Mouse (Mus musculus) kidney, embryonic 15.5 days (tissue): Measurements from ENCODE around the gene Ovol3. TPM values are rescaled to one million over a fixed set of nuclear protein-coding genes. Genes with fewer than 3 reads are reported as not detected.

ENCODE experiments used
- ATAC-seq: fragments of 200-750 bp; cut with Nextera tagmentation; replicated peaks from 2 replicates; pipeline ENCODE4 v1.8.0; 2017; ENCODE audit warnings: moderate TSS enrichment; ENCODE audit not compliant: low FRiP score
- H3K27ac ChIP-seq: fragments of 300-500 bp; sonication (generic); 2 replicates; pipeline ENCODE4 v1.5.1; 2015; ENCODE audit warnings: mild to moderate bottlenecking, inconsistent platforms
- H3K27me3 ChIP-seq: fragments of 300-500 bp; sonication (generic); 2 replicates; pipeline ENCODE4 v1.6.1; 2015; ENCODE audit warnings: inconsistent platforms
- H3K36me3 ChIP-seq: fragments of 300-500 bp; sonication (generic); 2 replicates; pipeline ENCODE4 v1.6.1; 2015; ENCODE audit warnings: inconsistent platforms
- H3K4me1 ChIP-seq: fragments of 300-500 bp; sonication (generic); 2 replicates; pipeline ENCODE4 v1.6.1; 2015; ENCODE audit warnings: inconsistent platforms
- H3K4me2 ChIP-seq: fragments of 300-500 bp; sonication (generic); 2 replicates; pipeline ENCODE4 v1.6.1; 2015; ENCODE audit warnings: moderate library complexity, mild to moderate bottlenecking, inconsistent platforms
- H3K4me3 ChIP-seq: fragments of 300-500 bp; sonication (generic); replicated peaks from 2 replicates; pipeline ENCODE4 v1.5.1; 2015; ENCODE audit warnings: mild to moderate bottlenecking, inconsistent platforms
- H3K9ac ChIP-seq: fragments of 300-500 bp; sonication (generic); 2 replicates; pipeline ENCODE4 v1.6.1; 2015; ENCODE audit warnings: mild to moderate bottlenecking, inconsistent platforms
- H3K9me3 ChIP-seq: fragments of 300-500 bp; sonication (generic); replicated peaks from 2 replicates; pipeline ENCODE4 v1.6.1; 2016; ENCODE audit warnings: inconsistent platforms
- WGBS: fragments of 180-500 bp; shearing (Covaris S2); methylation state at CpG from one replicate; pipeline ENCODE4 v1.1.7; 2015; ENCODE audit warnings: mixed read lengths; 5-methylcytosine and 5-hydroxymethylcytosine counted together
- polyA plus RNA-seq: library from polyadenylated mRNA; unstranded; fragments of >200 nt; fragmentation: Nextera tagmentation; extraction: Ambion mirVana; gene quantifications from 2 replicates; pipeline ENCODE4 v1.2.1, GENCODE M21; 2015

Ovol3 gene
- polyA plus RNA-seq, 1 experiment from 2014 or later = not detected

DNA sequence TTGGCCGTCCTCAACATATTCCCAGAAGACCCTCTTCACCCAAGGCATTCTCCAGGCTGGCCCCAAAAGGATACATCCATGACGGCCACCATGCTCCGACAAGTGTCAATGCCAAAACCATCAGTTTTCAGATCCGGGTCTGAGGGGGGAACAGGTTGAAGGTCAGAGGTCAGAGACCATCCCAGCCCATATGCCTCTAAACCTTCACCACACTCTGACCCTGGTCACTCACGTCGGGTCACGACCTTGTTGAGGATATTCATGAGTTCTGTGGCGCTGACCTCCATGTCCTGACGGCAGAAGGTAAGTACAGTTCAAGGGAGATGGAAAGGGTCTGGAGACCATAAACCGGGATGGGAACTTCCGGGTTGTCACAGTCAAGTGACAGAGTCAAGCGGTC lies 43.4 kb downstream of the Ovol3 start:
- peak overlapping the region; percentile 72; the same call in 1 of the 2 replicates for H3K9ac ChIP-seq
- 85% methylated on average over 12 of the region's 12 CpGs for WGBS
- ATAC-seq = no peak
- H3K27ac ChIP-seq = no peak overlapping the region
- peak overlapping the region; percentile 84; the same call in 1 of the 2 replicates for H3K4me2 ChIP-seq
- H3K9me3 ChIP-seq = no peaks in the 10 kb centered on the region
- peaks cover 55% of the 10 kb centered on the region for H3K36me3 ChIP-seq
- H3K4me3 ChIP-seq = no peak overlapping the region
- H3K27me3 ChIP-seq = no peaks in the 10 kb centered on the region
- H3K4me1 ChIP-seq = peaks cover 35% of the 10 kb centered on the region

DNA sequence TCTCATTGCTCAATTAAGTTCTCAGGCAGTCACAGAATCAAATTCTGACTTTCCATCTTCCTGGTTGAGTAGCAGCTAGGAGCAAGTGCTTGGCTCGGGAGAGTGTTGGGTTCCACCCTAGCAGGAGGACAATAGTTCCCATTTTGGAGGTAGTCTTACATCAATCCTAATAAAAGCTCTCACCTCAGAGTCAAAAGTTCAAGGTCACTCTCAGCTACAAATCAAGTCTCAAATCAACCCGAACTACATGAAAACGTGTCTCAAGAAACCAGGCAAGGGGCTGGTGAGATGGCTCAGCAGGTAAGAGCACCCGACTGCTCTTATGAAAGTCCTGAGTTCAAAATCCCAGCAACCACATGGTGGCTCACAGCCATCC lies 46.4 kb downstream of the Ovol3 start:
- no peak for ATAC-seq
- whole genome bisulfite sequencing = 61% methylated on average over 4 of the region's 4 CpGs
- H3K36me3 ChIP-seq = peaks cover 74% of the 10 kb centered on the region

DNA sequence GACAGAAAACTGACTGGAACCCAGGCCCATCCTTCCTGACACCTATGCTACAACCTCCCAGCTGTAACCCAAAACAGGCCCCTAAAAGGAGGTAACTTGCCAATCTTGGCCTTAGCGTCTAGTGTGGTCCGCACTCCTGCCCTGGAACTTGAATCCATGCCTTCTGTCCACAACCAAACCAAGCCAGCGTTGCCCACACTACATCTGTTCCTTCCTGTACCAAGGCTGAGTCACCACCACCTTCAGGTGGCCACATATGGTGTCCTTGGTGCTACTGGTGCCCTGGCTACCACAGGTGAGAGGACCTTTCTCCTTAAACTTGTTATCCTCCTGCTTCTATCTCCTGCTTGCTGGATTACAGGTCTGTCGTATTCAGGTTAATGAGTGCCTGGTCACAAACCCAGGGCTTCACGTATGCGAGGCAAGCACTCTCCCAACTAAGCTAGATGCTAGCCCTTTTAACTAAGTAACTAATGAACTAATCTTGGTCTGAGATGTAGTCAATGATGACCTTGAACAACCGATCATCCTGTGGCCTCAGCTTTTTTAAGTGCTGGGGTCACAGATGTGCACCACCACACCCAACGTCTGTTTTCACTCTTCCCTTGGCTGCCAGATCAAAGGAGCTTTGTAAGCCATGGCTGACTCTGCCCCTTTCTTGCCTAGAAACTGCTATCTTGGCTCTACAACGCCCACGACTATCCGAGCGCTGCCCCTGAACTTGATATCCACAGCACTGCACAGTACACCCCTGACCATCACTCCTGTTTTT lies 47.0 kb downstream of the Ovol3 start:
- Histone ChIP-seq H3K9ac (no peak overlapping the region), H3K27me3 (no peaks in the 10 kb centered on the region), H3K36me3 (peaks cover 74% of the 10 kb centered on the region), H3K27ac (no peak overlapping the region), H3K4me3 (no peak overlapping the region), H3K9me3 (no peaks in the 10 kb centered on the region), H3K4me2 (no peak overlapping the region), H3K4me1 (peaks cover 24% of the 10 kb centered on the region)
- ATAC-seq = no peak
- 71% methylated on average over 12 of the region's 12 CpGs for WGBS

More for the DNA sequence above, 46.4 kb downstream of the Ovol3 start:
- no peaks in the 10 kb centered on the region for H3K9me3 ChIP-seq
- H3K9ac ChIP-seq = no peak overlapping the region
- H3K27me3 ChIP-seq = no peaks in the 10 kb centered on the region
- H3K27ac ChIP-seq = no peak overlapping the region
- H3K4me3 ChIP-seq = no peak overlapping the region
- H3K4me2 ChIP-seq = no peak overlapping the region
- peaks cover 21% of the 10 kb centered on the region for H3K4me1 ChIP-seq

- ATAC-seq = no peak
- Histone ChIP-seq H3K27me3 (no peaks in the 10 kb centered on the region), H3K27ac (no peak overlapping the region), H3K4me2 (peak overlapping the region; percentile 60), H3K4me3 (peak overlapping the region; percentile 32; the same call in 1 of the 2 replicates), H3K9ac (peak overlapping the region; percentile 39; the same call in 1 of the 2 replicates), H3K36me3 (peaks cover 45% of the 10 kb centered on the region), H3K4me1 (peaks cover 8% of the 10 kb centered on the region), H3K9me3 (no peaks in the 10 kb centered on the region)
- WGBS = 74% methylated on average over 13 of the region's 13 CpGs
Observed at GRCm38 (mm10) chr7:30184641-30185348, 50.7 kb downstream of the Ovol3 start.

DNA sequence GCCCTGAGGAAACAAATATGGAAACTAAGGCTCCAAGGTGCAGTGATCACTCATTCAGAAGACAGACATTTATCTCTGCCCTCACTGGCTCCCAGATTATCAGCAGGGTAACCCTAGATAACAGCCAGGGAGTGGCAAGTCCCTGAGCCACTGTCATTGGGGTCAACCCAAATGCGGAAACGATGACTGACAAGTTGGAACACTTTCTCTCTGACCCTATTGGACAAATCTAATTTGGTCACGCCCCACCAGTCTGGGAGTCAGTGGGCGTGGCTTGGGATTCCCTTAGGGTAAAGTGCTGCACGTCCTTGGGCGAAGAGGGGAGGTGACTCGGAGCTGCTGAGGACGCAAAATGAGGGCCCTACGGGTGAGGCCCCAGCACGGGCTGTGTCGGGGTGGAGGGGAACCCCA lies 51.6 kb downstream of the Ovol3 start, which contains the start of gene Cox7a1:
Gene Cox7a1 (plus strand): TSS at position 266 of the 411 bp plus-strand sequence.
- Histone ChIP-seq H3K27me3 (no peaks in the 10 kb centered on the region), H3K4me2 (peak within 1 kb of the TSS; percentile 60), H3K4me3 (peak within 1 kb of the TSS; percentile 32), H3K9ac (peak within 1 kb of the TSS; percentile 39), H3K9me3 (no peaks in the 10 kb centered on the region), H3K4me1 (peaks cover 8% of the 10 kb centered on the region), H3K36me3 (peaks cover 44% of the 10 kb centered on the region), H3K27ac (0 out of 2 replicates have a peak within 1 kb of the TSS, but pooled peaks have one; percentile 48)
- 1% methylated on average over 11 of the region's 11 CpGs for WGBS
- ATAC-seq = peak; percentile 71; the same call in 1 of the 2 replicates

Other genes starting within 250 kb of the Ovol3 start
- 3.0 and 4.0 TPM in 2 replicates for gene Zfp14, start 184.3 kb downstream of the Ovol3 start, polyA plus RNA-seq
- 3.9 and 5.5 TPM in 2 replicates for gene Zfp82, start 162.8 kb downstream of the Ovol3 start, polyA plus RNA-seq
- 1.1 and 2.4 TPM in 2 replicates for gene Gm26920, start 145.3 kb downstream of the Ovol3 start, polyA plus RNA-seq
- 12.2 and 15.9 TPM in 2 replicates for gene Zfp566, start 145.2 kb downstream of the Ovol3 start, polyA plus RNA-seq
- 109 and 114 TPM in 2 replicates for gene Zfp260, start 140.9 kb downstream of the Ovol3 start, polyA plus RNA-seq
- 8.6 and 8.7 TPM in 2 replicates for gene Zfp382, start 113.8 kb downstream of the Ovol3 start, polyA plus RNA-seq
- 17.8 and 20.2 TPM in 2 replicates for gene Zfp146, start 66.0 kb downstream of the Ovol3 start, polyA plus RNA-seq
- gene Cox7a1, start 51.6 kb downstream of the Ovol3 start, polyA plus RNA-seq = 11.1 and 11.7 TPM in 2 replicates
- gene Capns1, start 36.9 kb downstream of the Ovol3 start, polyA plus RNA-seq = 90.8 and 98.8 TPM in 2 replicates
- gene Polr2i, start 3.8 kb downstream of the Ovol3 start, polyA plus RNA-seq = 148 and 152 TPM in 2 replicates
- gene Tbcb, start 3.5 kb downstream of the Ovol3 start, polyA plus RNA-seq = 174 and 190 TPM in 2 replicates
- 0.59 and 0.61 TPM in 2 replicates for gene Thap8, start 44.4 kb upstream of the Ovol3 start, polyA plus RNA-seq
- 8.6 and 9.9 TPM in 2 replicates for gene Wdr62, start 44.7 kb upstream of the Ovol3 start, polyA plus RNA-seq
- gene Clip3, start 56.0 kb upstream of the Ovol3 start, polyA plus RNA-seq = 33.3 and 36.5 TPM in 2 replicates
- gene Alkbh6, start 73.0 kb upstream of the Ovol3 start, polyA plus RNA-seq = 94.7 and 95.7 TPM in 2 replicates
- 88.2 and 97.7 TPM in 2 replicates for gene Syne4, start 79.1 kb upstream of the Ovol3 start, polyA plus RNA-seq
- 2.6 TPM in 1 of 2 replicates, not detected in the other for gene E130208F15Rik, start 86.0 kb upstream of the Ovol3 start, polyA plus RNA-seq
- gene Sdhaf1, start 88.2 kb upstream of the Ovol3 start, polyA plus RNA-seq = 17.3 and 18.7 TPM in 2 replicates
- gene Lrfn3, start 127.0 kb upstream of the Ovol3 start, polyA plus RNA-seq = 6.5 and 7.2 TPM in 2 replicates
- 33.8 and 37.9 TPM in 2 replicates for gene Tyrobp, start 178.0 kb upstream of the Ovol3 start, polyA plus RNA-seq
- gene Hcst, start 184.1 kb upstream of the Ovol3 start, polyA plus RNA-seq = 0.64 and 1.5 TPM in 2 replicates
- gene Nfkbid, start 186.0 kb upstream of the Ovol3 start, polyA plus RNA-seq = 1.3 and 2.0 TPM in 2 replicates
- gene Aplp1, start 209.8 kb upstream of the Ovol3 start, polyA plus RNA-seq = 24.1 and 28.6 TPM in 2 replicates
- 0.54 and 0.77 TPM in 2 replicates for gene Kirrel2, start 222.0 kb upstream of the Ovol3 start, polyA plus RNA-seq
- 3.6 and 4.8 TPM in 2 replicates for gene Nphs1, start 222.6 kb upstream of the Ovol3 start, polyA plus RNA-seq